ENCODE assay signal across 8 mouse cellular contexts in the genomic region with DNA sequence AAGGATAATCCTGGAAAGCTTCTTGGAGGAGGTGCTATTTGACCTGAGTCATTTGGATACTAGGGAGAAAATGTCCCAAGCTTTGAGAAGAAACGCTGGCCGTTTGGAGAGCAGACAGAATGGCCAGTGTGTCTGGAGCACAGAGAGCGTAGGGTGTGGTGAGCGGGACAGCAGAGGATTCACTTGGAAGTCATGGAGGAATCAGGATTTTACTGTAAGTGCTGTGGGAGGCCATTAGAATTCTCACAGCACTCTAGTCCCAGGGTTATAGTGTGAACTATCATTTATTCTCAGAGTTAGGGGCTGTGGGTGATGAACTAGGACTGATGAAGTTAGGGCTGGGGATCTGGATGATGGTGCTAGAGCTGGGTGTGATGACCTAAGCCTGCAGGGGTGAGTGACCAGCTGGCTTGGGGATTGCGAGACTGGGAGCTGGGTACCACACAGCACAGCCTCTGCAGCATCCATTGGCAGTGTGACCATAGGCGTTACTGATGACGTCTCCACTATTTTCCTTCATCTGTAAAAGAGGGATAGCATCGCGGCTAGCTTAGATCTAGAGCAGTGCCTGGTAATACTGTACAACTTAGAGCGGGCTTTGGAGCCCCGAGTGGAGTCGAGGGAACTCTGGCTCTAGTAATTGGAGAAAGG. TPM values are rescaled to one million over a fixed set of nuclear protein-coding genes. Genes with fewer than 3 reads are reported as not detected.
DNase-seq lines count a peak whose midpoint lies in the region; ATAC-seq and TF ChIP-seq lines count a peak whose summit lies in the region.

No protein-coding gene starts in this region.

- TF ChIP-seq CTCF in layer of hippocampus, adult 2 months (conservative IDR thresholded peaks at IDR 0.05), result no peak

- no peak for ATAC-seq in hindbrain, embryonic 14.5 days (ENCODE audit: low FRiP score)
- ATAC-seq in midbrain, embryonic 16.5 days, result no peak

- DNase-seq in layer of hippocampus, adult 2 months (ENCODE audit: low spot score in 2 of 2), result no peak
- DNase-seq in layer of hippocampus, postnatal 25 days (ENCODE audit: extremely low spot score in 1 of 2, low spot score in 1 of 2), result no peak
- DNase-seq in hindbrain, embryonic 14.5 days (ENCODE audit: low spot score), result no peak
- DNase-seq in adrenal gland, postnatal 25 days, result no peak
- DNase-seq in cerebellum, postnatal 25 days, result no peak
- no peak for DNase-seq in gastrocnemius, postnatal 4 days (ENCODE audit: low spot score in 2 of 2)

- H3K27me3 ChIP-seq in hindbrain, embryonic 14.5 days (ENCODE audit: control insufficient read depth, insufficient read depth, low read length), result no peaks in the 10 kb centered on the region
- no peaks in the 10 kb centered on the region for H3K27me3 ChIP-seq in midbrain, embryonic 16.5 days (ENCODE audit: control insufficient read depth, insufficient read depth, low read depth, low read length)

- H3K27ac ChIP-seq in layer of hippocampus, adult 2 months, result peak overlapping the region; percentile 94
- H3K27ac ChIP-seq in brown adipose tissue, adult 24 weeks (replicated peaks; ENCODE audit: low read depth, low read length), result peak overlapping the region; percentile 72
- H3K27ac ChIP-seq in hindbrain, embryonic 14.5 days, result 0 out of 2 replicates have a peak overlapping the region, but pooled peaks have one; percentile 78
- no peak overlapping the region for H3K27ac ChIP-seq in midbrain, embryonic 16.5 days (ENCODE audit: low read length)

- no peaks in the 10 kb centered on the region for H3K9me3 ChIP-seq in hindbrain, embryonic 14.5 days (ENCODE audit: control insufficient read depth, low read length)
- no peaks in the 10 kb centered on the region for H3K9me3 ChIP-seq in midbrain, embryonic 16.5 days (replicated peaks; ENCODE audit: control insufficient read depth, low read length, poor library complexity, severe bottlenecking)

- WGBS in hindbrain, embryonic 14.5 days, result 86% methylated on average over 12 of the region's 12 CpGs
- WGBS in midbrain, embryonic 16.5 days, result 88% methylated on average over 12 of the region's 12 CpGs

- peak overlapping the region; percentile 50; the same call in 1 of the 2 replicates for H3K9ac ChIP-seq in hindbrain, embryonic 14.5 days
- H3K9ac ChIP-seq in midbrain, embryonic 16.5 days (ENCODE audit: low read depth, low read length), result no peak overlapping the region

- H3K4me3 ChIP-seq in layer of hippocampus, adult 2 months, result no peak overlapping the region
- no peak overlapping the region for H3K4me3 ChIP-seq in brown adipose tissue, adult 24 weeks (ENCODE audit: insufficient read depth, low read depth, low read length)
- H3K4me3 ChIP-seq in hindbrain, embryonic 14.5 days (replicated peaks; ENCODE audit: low read length), result no peak overlapping the region
- no peak overlapping the region for H3K4me3 ChIP-seq in midbrain, embryonic 16.5 days (ENCODE audit: low read depth, low read length)

- H3K4me1 ChIP-seq in brown adipose tissue, adult 24 weeks (ENCODE audit: control insufficient read depth, insufficient read depth, insufficient read length, low read length), result 0 out of 2 replicates have a peak, but pooled peaks cover 3% of the 10 kb centered on the region
- H3K4me1 ChIP-seq in hindbrain, embryonic 14.5 days (replicated peaks; ENCODE audit: control insufficient read depth, insufficient read depth, low read length), result peaks cover 10% of the 10 kb centered on the region
- H3K4me1 ChIP-seq in midbrain, embryonic 16.5 days (ENCODE audit: control insufficient read depth, insufficient read depth, low read length), result peaks cover 8% of the 10 kb centered on the region

- H3K4me2 ChIP-seq in hindbrain, embryonic 14.5 days (replicated peaks), result peak overlapping the region; percentile 62
- peak overlapping the region; percentile 68; the same call in 1 of the 2 replicates for H3K4me2 ChIP-seq in midbrain, embryonic 16.5 days (ENCODE audit: low read length)

- no peaks in the 10 kb centered on the region for H3K36me3 ChIP-seq in hindbrain, embryonic 14.5 days (replicated peaks; ENCODE audit: control insufficient read depth, insufficient read depth)
- H3K36me3 ChIP-seq in midbrain, embryonic 16.5 days (ENCODE audit: control insufficient read depth, insufficient read depth, low read length), result no peaks in the 10 kb centered on the region

RNA-seq across cellular contexts. Expression of a gene that starts 0.9 kb away (rescaled TPM):
- total RNA-seq in layer of hippocampus, adult 2 months (2021), result 1 to 10 TPM; 1.5 to 2.3 TPM
- 1 to 10 TPM; 2.2 to 2.5 TPM for total RNA-seq in layer of hippocampus, postnatal 25 days (2021)
- polyA plus RNA-seq in brown adipose tissue, adult 24 weeks (2012; ENCODE audit: insufficient read depth, insufficient read length, missing spikeins), result 18.1 and 29.0 TPM in 2 replicates
- 34.1 and 38.8 TPM in 2 replicates for polyA plus RNA-seq in hindbrain, embryonic 14.5 days (2014; fragmentation: Nextera tagmentation; extraction: Ambion mirVana)
- polyA plus RNA-seq in midbrain, embryonic 16.5 days (2015; fragmentation: Nextera tagmentation; extraction: Ambion mirVana), result 18.3 and 19.9 TPM in 2 replicates
- 231 and 241 TPM in 2 replicates for total RNA-seq in adrenal gland, postnatal 25 days (2021)
- 10 to 100 TPM; 85.8 to 88.0 TPM for total RNA-seq in gastrocnemius, postnatal 4 days (2021)

RNA-seq across cellular contexts. Expression of a gene that starts 1.8 kb away (rescaled TPM):
- 1 to 10 TPM; 3.5 to 3.8 TPM for total RNA-seq in layer of hippocampus, adult 2 months (2021)
- total RNA-seq in layer of hippocampus, postnatal 25 days (2021), result 1 to 10 TPM; 3.1 to 3.2 TPM
- 1.2 and 1.7 TPM in 2 replicates for polyA plus RNA-seq in brown adipose tissue, adult 24 weeks (2012; ENCODE audit: insufficient read depth, insufficient read length, missing spikeins)
- polyA plus RNA-seq in hindbrain, embryonic 14.5 days (2014; fragmentation: Nextera tagmentation; extraction: Ambion mirVana), result 6.1 and 6.5 TPM in 2 replicates
- polyA plus RNA-seq in midbrain, embryonic 16.5 days (2015; fragmentation: Nextera tagmentation; extraction: Ambion mirVana), result 6.4 and 7.9 TPM in 2 replicates
- total RNA-seq in adrenal gland, postnatal 25 days (2021), result 26.4 and 27.9 TPM in 2 replicates
- total RNA-seq in gastrocnemius, postnatal 4 days (2021), result 1 to 10 TPM; 2.4 to 2.5 TPM

RNA-seq across cellular contexts. Expression of a gene that starts 25.3 kb away (rescaled TPM):
- total RNA-seq in layer of hippocampus, adult 2 months (2021), result 10 to 100 TPM; 22.1 to 22.8 TPM
- 10 to 100 TPM; 22.5 to 24.6 TPM for total RNA-seq in layer of hippocampus, postnatal 25 days (2021)
- 151 and 189 TPM in 2 replicates for polyA plus RNA-seq in brown adipose tissue, adult 24 weeks (2012; ENCODE audit: insufficient read depth, insufficient read length, missing spikeins)
- polyA plus RNA-seq in hindbrain, embryonic 14.5 days (2014; fragmentation: Nextera tagmentation; extraction: Ambion mirVana), result 4.3 and 5.6 TPM in 2 replicates
- polyA plus RNA-seq in midbrain, embryonic 16.5 days (2015; fragmentation: Nextera tagmentation; extraction: Ambion mirVana), result 6.3 and 6.9 TPM in 2 replicates
- 53.0 and 61.3 TPM in 2 replicates for total RNA-seq in adrenal gland, postnatal 25 days (2021)
- 10 to 100 TPM; 31.4 to 33.7 TPM for total RNA-seq in gastrocnemius, postnatal 4 days (2021)

RNA-seq across cellular contexts. Expression of a gene that starts 25.6 kb away (rescaled TPM):
- total RNA-seq in layer of hippocampus, adult 2 months (2021), result not detected
- not detected for total RNA-seq in layer of hippocampus, postnatal 25 days (2021)
- not detected in 2 replicates for polyA plus RNA-seq in brown adipose tissue, adult 24 weeks (2012; ENCODE audit: insufficient read depth, insufficient read length, missing spikeins)
- polyA plus RNA-seq in hindbrain, embryonic 14.5 days (2014; fragmentation: Nextera tagmentation; extraction: Ambion mirVana), result 0.39 and 0.40 TPM in 2 replicates
- polyA plus RNA-seq in midbrain, embryonic 16.5 days (2015; fragmentation: Nextera tagmentation; extraction: Ambion mirVana), result not detected in 2 replicates
- total RNA-seq in adrenal gland, postnatal 25 days (2021), result 0.70 TPM in 1 of 2 replicates, not detected in the other
- under 1 TPM; 0.39 to 0.75 TPM for total RNA-seq in gastrocnemius, postnatal 4 days (2021)

RNA-seq across cellular contexts. Expression of a gene that starts 43.9 kb away (rescaled TPM):
- 10 to 100 TPM in 1 of 2 experiments, 1 to 10 TPM in 1; 10.0 to 11.6 TPM for total RNA-seq in layer of hippocampus, adult 2 months (2021)
- 10 to 100 TPM; 11.2 to 12.7 TPM for total RNA-seq in layer of hippocampus, postnatal 25 days (2021)
- polyA plus RNA-seq in brown adipose tissue, adult 24 weeks (2012; ENCODE audit: insufficient read depth, insufficient read length, missing spikeins), result not detected in 2 replicates
- polyA plus RNA-seq in hindbrain, embryonic 14.5 days (2014; fragmentation: Nextera tagmentation; extraction: Ambion mirVana), result 4.3 and 4.4 TPM in 2 replicates
- polyA plus RNA-seq in midbrain, embryonic 16.5 days (2015; fragmentation: Nextera tagmentation; extraction: Ambion mirVana), result 3.4 and 4.8 TPM in 2 replicates
- 0.43 and 1.2 TPM in 2 replicates for total RNA-seq in adrenal gland, postnatal 25 days (2021)
- total RNA-seq in gastrocnemius, postnatal 4 days (2021), result 1 to 10 TPM; 1.2 to 1.5 TPM

Comparison
In these comparisons a context has a peak if more than half of its experiments do, and no peak if none do; other contexts are left out.
1. RNA of a gene that starts 0.9 kb away (total RNA-seq): 231 to 241 TPM in adrenal gland, postnatal 25 days and 85.8 to 88.0 TPM in gastrocnemius, postnatal 4 days; 2.2 to 2.5 TPM in layer of hippocampus, postnatal 25 days and 1.5 to 2.3 TPM in layer of hippocampus, adult 2 months; every median in the first group is over 10 times any median in the second.